Mouse (Mus musculus): ENCODE measurements around the gene 4931406P16Rik. TPM values are rescaled to one million over a fixed set of nuclear protein-coding genes. Genes with fewer than 3 reads are reported as not detected.

4931406P16Rik gene
- polyA plus RNA-seq, 1 experiment from 2014 or later, result 32.5 TPM

- WGBS, result 3% methylated on average over 17 of the region's 17 CpGs
- Histone ChIP-seq H3K9me3 (no peaks in the 10 kb centered on the region), H3K4me3 (peak overlapping the region; percentile 46), H3K4me2 (peak overlapping the region; percentile 69), H3K4me1 (peaks cover 20% of the 10 kb centered on the region), H3K9ac (peak overlapping the region; percentile 60), H3K27ac (peak overlapping the region; percentile 91), H3K36me3 (replicated peaks) (peaks cover 19% of the 10 kb centered on the region), H3K27me3 (replicated peaks) (no peaks in the 10 kb centered on the region)
- ATAC-seq (replicated peaks), result peak; percentile 5
Measured at GRCm38 (mm10) chr7:34234610-34235561, 78.5 kb downstream of the 4931406P16Rik start.

- peak; percentile 97 for ATAC-seq (replicated peaks)
- H3K27ac ChIP-seq, result peak overlapping the region; percentile 91
- no peaks in the 10 kb centered on the region for H3K9me3 ChIP-seq
- WGBS, result under 1% methylated on average over 42 of the region's 46 CpGs
- H3K4me3 ChIP-seq, result peak overlapping the region; percentile 46
- peak overlapping the region; percentile 69 for H3K4me2 ChIP-seq
- H3K36me3 ChIP-seq (replicated peaks), result peaks cover 16% of the 10 kb centered on the region
- peaks cover 26% of the 10 kb centered on the region for H3K4me1 ChIP-seq
- H3K27me3 ChIP-seq (replicated peaks), result no peaks in the 10 kb centered on the region
- H3K9ac ChIP-seq, result peak overlapping the region; percentile 60
Measured at GRCm38 (mm10) chr7:34233909-34234609, 79.3 kb downstream of the 4931406P16Rik start.

DNA sequence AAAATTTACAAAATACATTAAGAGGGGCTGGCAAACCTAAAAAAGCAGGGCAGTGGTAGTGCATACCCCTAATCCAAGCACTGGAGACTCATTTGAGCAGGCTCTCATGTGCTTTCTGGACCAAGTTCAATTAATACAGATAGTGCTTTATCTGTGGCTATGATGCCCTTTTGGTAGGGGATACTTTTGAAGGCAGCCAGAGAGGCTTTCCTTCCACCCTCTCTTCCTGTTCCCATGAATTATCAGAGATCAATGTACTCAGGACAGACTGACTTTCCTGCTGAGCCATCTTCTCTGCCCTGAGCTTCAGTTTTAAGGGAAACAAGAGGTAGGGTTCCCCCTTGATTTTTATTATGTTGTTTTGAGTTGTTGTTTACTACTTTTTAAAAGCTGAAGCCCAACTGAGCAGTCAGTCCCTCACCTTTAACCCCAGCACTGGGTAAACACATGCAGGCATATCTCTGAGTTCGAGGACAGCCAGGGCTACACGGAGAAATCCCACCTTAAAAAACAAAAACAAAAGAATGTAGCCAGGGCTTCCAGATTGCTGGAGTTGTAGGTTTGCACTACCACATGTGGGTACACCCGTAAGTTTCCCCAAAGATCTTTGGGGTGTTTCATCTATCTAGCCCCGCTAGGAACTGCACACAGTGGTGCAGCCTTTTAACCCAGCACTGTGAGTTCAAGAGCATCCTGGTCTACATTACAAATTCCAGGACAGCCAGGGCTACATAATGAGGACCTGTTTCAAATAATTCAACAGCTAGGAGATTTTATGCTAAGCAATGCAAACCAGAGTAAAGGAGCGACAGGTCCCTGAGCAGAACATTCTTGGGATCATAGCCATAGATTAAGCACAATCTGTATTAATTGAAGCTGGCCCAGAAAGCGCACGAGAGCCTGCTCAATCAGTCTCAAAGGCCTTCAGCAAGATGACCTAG, 80.3 kb downstream of the 4931406P16Rik start:
- H3K36me3 ChIP-seq (replicated peaks), result peaks cover 9% of the 10 kb centered on the region
- H3K27me3 ChIP-seq (replicated peaks), result no peaks in the 10 kb centered on the region
- H3K4me1 ChIP-seq, result peaks cover 36% of the 10 kb centered on the region
- peak overlapping the region; percentile 46 for H3K4me3 ChIP-seq
- peak overlapping the region; percentile 51; the same call in 1 of the 2 replicates for H3K9ac ChIP-seq
- peak overlapping the region; percentile 91 for H3K27ac ChIP-seq
- H3K4me2 ChIP-seq, result peak overlapping the region; percentile 69
- WGBS, result 40% methylated on average over 7 of the region's 7 CpGs
- ATAC-seq (replicated peaks), result peak; percentile 2; the same call in 1 of the 2 replicates
- H3K9me3 ChIP-seq, result no peaks in the 10 kb centered on the region

DNA sequence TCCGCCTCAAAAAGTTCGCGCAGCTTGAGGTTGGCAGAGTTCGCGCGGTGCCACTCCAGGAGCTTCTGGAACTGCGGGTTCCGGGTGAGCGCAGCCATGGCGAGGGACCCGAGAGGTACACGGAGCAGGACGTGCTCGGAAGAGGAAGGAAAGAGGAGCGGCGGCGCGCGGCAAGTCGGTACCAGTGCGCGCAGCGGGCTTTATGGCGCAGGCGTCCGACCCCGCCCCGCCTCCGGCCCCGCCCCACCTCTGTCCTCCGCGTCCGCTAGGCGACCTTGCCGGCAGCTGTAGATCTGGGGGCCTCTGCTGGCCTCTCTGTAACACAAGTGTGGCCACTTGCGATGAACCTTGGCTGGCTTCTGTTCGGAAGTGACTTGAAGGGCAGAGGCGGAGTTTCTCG, 83.2 kb downstream of the 4931406P16Rik start, which contains the start of gene Gpi1:
Gene Gpi1 (minus strand): TSS at position 221 of the 400 bp plus-strand sequence.
- peak; percentile 41 for ATAC-seq (replicated peaks)
- peak within 1 kb of the TSS; percentile 77 for H3K27ac ChIP-seq
- H3K4me1 ChIP-seq, result peaks cover 40% of the 10 kb centered on the region
- peak within 1 kb of the TSS; percentile 82 for H3K4me3 ChIP-seq
- no peaks in the 10 kb centered on the region for H3K27me3 ChIP-seq (replicated peaks)
- H3K4me2 ChIP-seq, result peak within 1 kb of the TSS; percentile 80
- under 1% methylated on average over 33 of the region's 39 CpGs for WGBS
- H3K9me3 ChIP-seq, result no peaks in the 10 kb centered on the region
- H3K9ac ChIP-seq, result peak within 1 kb of the TSS; percentile 61
- H3K36me3 ChIP-seq (replicated peaks), result no peaks in the 10 kb centered on the region

GRCm38 (mm10) chr7:34229691-34230111, 83.7 kb downstream of the 4931406P16Rik start:
- Histone ChIP-seq H3K4me2 (peak overlapping the region; percentile 80), H3K27me3 (replicated peaks) (no peaks in the 10 kb centered on the region), H3K36me3 (replicated peaks) (no peaks in the 10 kb centered on the region; the same call in 1 of the 2 replicates), H3K27ac (peak overlapping the region; percentile 77), H3K9ac (peak overlapping the region; percentile 61), H3K4me1 (peaks cover 36% of the 10 kb centered on the region), H3K9me3 (no peaks in the 10 kb centered on the region), H3K4me3 (peak overlapping the region; percentile 82)
- WGBS, result under 1% methylated on average over 13 of the region's 19 CpGs
- peak; percentile 5 for ATAC-seq (replicated peaks)

GRCm38 (mm10) chr7:34229153-34229552, 84.2 kb downstream of the 4931406P16Rik start:
- Histone ChIP-seq H3K36me3 (replicated peaks) (peaks cover 3% of the 10 kb centered on the region; the same call in 1 of the 2 replicates), H3K4me2 (peak overlapping the region; percentile 80), H3K4me1 (peaks cover 34% of the 10 kb centered on the region), H3K27ac (peak overlapping the region; percentile 77), H3K9ac (peak overlapping the region; percentile 61), H3K27me3 (replicated peaks) (no peaks in the 10 kb centered on the region), H3K9me3 (no peaks in the 10 kb centered on the region), H3K4me3 (peak overlapping the region; percentile 82)
- no peak for ATAC-seq (replicated peaks)
- 13% methylated on average over 5 of the region's 5 CpGs for WGBS

GRCm38 (mm10) chr7:34228641-34229040, 84.7 kb downstream of the 4931406P16Rik start:
- H3K9me3 ChIP-seq, result no peaks in the 10 kb centered on the region
- H3K4me2 ChIP-seq, result peak overlapping the region; percentile 80
- ATAC-seq (replicated peaks), result no peak
- WGBS, result 72% methylated on average over 9 of the region's 9 CpGs
- H3K9ac ChIP-seq, result no peak overlapping the region
- H3K4me1 ChIP-seq, result peaks cover 32% of the 10 kb centered on the region
- H3K4me3 ChIP-seq, result peak overlapping the region; percentile 82
- no peaks in the 10 kb centered on the region for H3K27me3 ChIP-seq (replicated peaks)
- no peak overlapping the region for H3K27ac ChIP-seq
- peaks cover 3% of the 10 kb centered on the region; the same call in 1 of the 2 replicates for H3K36me3 ChIP-seq (replicated peaks)

- no peak overlapping the region for H3K9ac ChIP-seq
- H3K9me3 ChIP-seq, result no peaks in the 10 kb centered on the region
- H3K27me3 ChIP-seq (replicated peaks), result no peaks in the 10 kb centered on the region
- 90% methylated on average over 12 of the region's 12 CpGs for WGBS
- no peak overlapping the region for H3K27ac ChIP-seq
- H3K4me3 ChIP-seq, result no peak overlapping the region
- no peak overlapping the region for H3K4me2 ChIP-seq
- peaks cover 14% of the 10 kb centered on the region for H3K36me3 ChIP-seq (replicated peaks)
- no peak for ATAC-seq (replicated peaks)
- H3K4me1 ChIP-seq, result peaks cover 28% of the 10 kb centered on the region
Measured at GRCm38 (mm10) chr7:34226846-34227245, 86.5 kb downstream of the 4931406P16Rik start.

DNA sequence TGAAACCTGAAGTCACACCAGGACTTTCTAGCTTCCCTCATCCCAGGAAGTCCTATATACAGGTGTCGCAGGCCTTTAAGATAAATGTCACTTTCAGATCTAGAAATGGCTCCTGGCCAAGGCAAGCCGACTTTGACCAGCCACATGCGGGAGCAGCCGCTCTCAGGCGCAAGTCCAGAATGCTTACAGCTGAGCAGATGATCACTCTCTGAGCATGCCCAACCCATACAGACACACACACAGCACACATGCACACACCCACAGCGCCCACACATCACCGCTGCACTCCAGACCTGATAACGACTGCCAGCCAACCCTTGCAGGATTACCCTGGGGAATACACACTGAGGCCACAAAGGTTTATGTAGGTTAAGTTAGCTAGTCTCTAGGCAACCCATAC, 87.3 kb downstream of the 4931406P16Rik start:
- H3K9ac ChIP-seq, result no peak overlapping the region
- H3K4me3 ChIP-seq, result no peak overlapping the region
- no peaks in the 10 kb centered on the region for H3K9me3 ChIP-seq
- no peak overlapping the region for H3K27ac ChIP-seq
- 87% methylated on average over 8 of the region's 8 CpGs for WGBS
- H3K36me3 ChIP-seq (replicated peaks), result peaks cover 14% of the 10 kb centered on the region
- H3K27me3 ChIP-seq (replicated peaks), result no peaks in the 10 kb centered on the region
- H3K4me2 ChIP-seq, result no peak overlapping the region
- no peak for ATAC-seq (replicated peaks)
- H3K4me1 ChIP-seq, result peaks cover 28% of the 10 kb centered on the region

DNA sequence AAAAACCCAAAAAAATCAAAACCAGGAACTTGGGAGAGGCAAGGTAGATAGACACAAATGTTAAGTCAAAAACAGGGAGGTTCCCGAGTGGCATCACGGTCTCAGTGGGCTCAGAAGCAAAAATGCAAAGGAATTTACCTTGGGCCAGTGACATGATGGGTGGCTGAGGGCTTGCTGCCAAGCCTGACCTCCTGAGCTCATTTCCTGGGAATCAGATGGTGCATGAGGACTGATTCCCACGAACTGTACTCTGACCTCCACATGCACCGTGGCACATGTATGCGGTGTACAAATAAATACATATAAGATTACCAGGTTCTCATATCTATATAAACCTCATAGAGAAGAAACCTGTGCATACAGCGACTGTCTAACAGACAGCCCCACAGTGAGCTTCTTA, 89.0 kb downstream of the 4931406P16Rik start:
- Histone ChIP-seq H3K4me3 (no peak overlapping the region), H3K4me1 (peaks cover 18% of the 10 kb centered on the region), H3K36me3 (replicated peaks) (peaks cover 27% of the 10 kb centered on the region), H3K27me3 (replicated peaks) (no peaks in the 10 kb centered on the region), H3K27ac (no peak overlapping the region), H3K9me3 (no peaks in the 10 kb centered on the region), H3K4me2 (no peak overlapping the region), H3K9ac (no peak overlapping the region)
- no peak for ATAC-seq (replicated peaks)
- 97% methylated on average over 6 of the region's 6 CpGs for WGBS

DNA sequence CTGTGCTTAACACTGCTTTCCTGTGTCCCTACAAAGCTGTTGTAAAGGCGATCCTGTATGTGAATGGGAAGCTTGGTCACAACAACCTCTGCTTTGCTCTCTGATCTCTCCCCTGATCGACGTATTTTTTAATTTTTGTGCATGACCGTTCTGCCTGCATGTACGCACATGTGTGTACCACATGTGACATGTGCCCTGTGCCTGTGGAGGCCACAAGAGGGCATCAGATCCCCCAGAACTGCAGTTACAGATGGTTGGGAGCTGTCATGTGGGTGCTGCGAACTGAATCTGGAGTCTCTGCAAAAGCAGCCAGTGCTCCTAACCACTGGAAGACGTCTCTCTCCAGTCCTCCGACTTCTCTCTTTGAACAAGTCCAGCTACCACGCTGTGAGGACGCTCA, 91.0 kb downstream of the 4931406P16Rik start:
- H3K27ac ChIP-seq, result no peak overlapping the region
- 93% methylated on average over 10 of the region's 10 CpGs for WGBS
- ATAC-seq (replicated peaks), result no peak
- no peak overlapping the region for H3K4me2 ChIP-seq
- peaks cover 38% of the 10 kb centered on the region for H3K36me3 ChIP-seq (replicated peaks)
- H3K27me3 ChIP-seq (replicated peaks), result no peaks in the 10 kb centered on the region
- H3K9me3 ChIP-seq, result no peaks in the 10 kb centered on the region
- no peak overlapping the region for H3K9ac ChIP-seq
- H3K4me3 ChIP-seq, result no peak overlapping the region
- no peaks in the 10 kb centered on the region; the same call in 1 of the 2 replicates for H3K4me1 ChIP-seq
